Mouse (Mus musculus): Measurements from ENCODE around the gene Errfi1.

Errfi1 gene

GRCm38 (mm10) chr4:150917336-150918027 lies 63.8 kb downstream of the Errfi1 start:
- DNase-seq: peak; percentile 6

Data from cerebellum, adult 11-12 months (tissue).